Mouse (Mus musculus) midbrain, embryonic 10.5 days (tissue): Measurements from ENCODE around the gene Aqp8. TPM values are rescaled to one million over a fixed set of nuclear protein-coding genes. Genes with fewer than 3 reads are reported as not detected.

Experiments
- DNase-seq: peaks from one replicate; pipeline ENCODE4 v3.0.0-alpha.2; 2017; ENCODE audit warnings: low spot score
- H3K27ac ChIP-seq: fragments of 300-500 bp; sonication (generic); replicated peaks from 2 replicates; pipeline ENCODE4 v1.5.1; 2016; ENCODE audit warnings: mild to moderate bottlenecking
- H3K27me3 ChIP-seq: fragments of 300-500 bp; sonication (generic); 2 replicates; pipeline ENCODE4 v1.6.1; 2016; ENCODE audit warnings: low read depth, mild to moderate bottlenecking; ENCODE audit not compliant: poor library complexity, severe bottlenecking
- H3K36me3 ChIP-seq: fragments of 300-500 bp; sonication (generic); 2 replicates; pipeline ENCODE4 v1.6.1; 2016; ENCODE audit warnings: mild to moderate bottlenecking, moderate library complexity
- H3K4me1 ChIP-seq: fragments of 300-500 bp; sonication (generic); 2 replicates; pipeline ENCODE4 v1.6.1; 2016
- H3K4me3 ChIP-seq: fragments of 300-500 bp; sonication (generic); 2 replicates; pipeline ENCODE4 v1.5.1; 2016; ENCODE audit warnings: mild to moderate bottlenecking, moderate library complexity
- H3K9me3 ChIP-seq: fragments of 300-500 bp; sonication (generic); replicated peaks from 2 replicates; pipeline ENCODE4 v1.6.1; 2016; ENCODE audit warnings: mild to moderate bottlenecking
- WGBS: fragments of 180-500 bp; shearing (Covaris S2); methylation state at CpG from one replicate; pipeline ENCODE4 v1.1.7; 2016; 5-methylcytosine and 5-hydroxymethylcytosine counted together
- polyA plus RNA-seq: library from polyadenylated mRNA; unstranded; fragments of >200 nt; fragmentation: Nextera tagmentation; extraction: Ambion mirVana; gene quantifications from 2 replicates; pipeline ENCODE4 v1.2.1, GENCODE M21; 2016

The Aqp8 gene
- polyA plus RNA-seq, 1 experiment from 2014 or later, result 0.41 TPM

DNA sequence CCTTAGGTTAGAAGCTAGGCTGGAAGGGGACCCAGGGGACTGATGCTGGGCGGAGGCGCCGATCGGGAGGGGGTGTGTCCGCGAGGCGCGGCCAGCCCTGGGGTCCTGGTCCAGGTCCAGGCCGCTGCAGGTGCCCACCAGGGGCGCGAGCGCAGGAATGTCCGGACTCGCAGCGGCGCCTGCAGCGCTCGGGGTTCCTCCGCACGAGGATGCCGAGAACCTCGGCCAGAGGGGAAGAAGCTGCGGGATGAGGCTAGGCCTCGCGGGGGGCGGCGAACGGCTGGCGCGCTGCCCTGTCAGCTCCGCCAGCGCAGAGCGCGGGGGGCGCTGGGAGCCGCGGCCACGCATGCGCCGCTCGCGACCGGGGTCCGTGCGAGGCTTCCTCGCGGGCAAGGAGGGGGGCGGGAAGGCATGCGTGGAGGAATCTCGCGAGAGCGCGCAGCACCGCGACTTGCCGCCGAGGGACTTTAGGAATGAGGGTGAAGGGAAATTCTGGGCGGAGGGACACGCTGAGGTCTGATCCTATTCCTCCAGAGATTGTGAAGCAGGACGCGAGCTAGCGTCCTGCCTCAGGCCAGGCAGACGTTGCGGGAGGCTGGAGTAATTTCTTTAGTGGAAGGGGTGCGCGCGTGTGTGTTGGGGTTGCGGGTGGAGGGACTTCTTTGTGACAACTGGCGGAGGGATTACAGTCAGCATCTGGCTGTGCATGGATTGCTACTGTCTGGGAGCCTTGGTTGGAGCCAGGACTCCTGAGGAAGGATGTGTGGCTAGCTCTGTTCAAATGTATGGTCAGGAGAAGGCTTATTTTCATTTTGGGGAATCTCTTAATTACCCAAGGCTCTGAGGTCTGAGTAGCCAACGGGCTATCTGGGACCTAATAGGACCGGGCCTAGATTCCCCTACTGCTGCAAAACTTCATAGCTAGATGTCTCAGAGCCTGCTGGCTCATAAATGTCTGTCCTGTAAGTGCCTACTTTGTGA is 38.4 kb downstream of the Aqp8 start, which contains the start of gene Zkscan2:
Gene Zkscan2 (minus strand): TSS at position 211 of the 981 bp plus-strand sequence.
- Histone ChIP-seq H3K4me1 (peaks cover 27% of the 10 kb centered on the region), H3K27me3 (no peaks in the 10 kb centered on the region), H3K36me3 (peaks cover 17% of the 10 kb centered on the region), H3K4me3 (peak within 1 kb of the TSS; percentile 75), H3K9me3 (no peaks in the 10 kb centered on the region), H3K27ac (peak within 1 kb of the TSS; percentile 95)
- DNase-seq, result peak; percentile 91
- 2% methylated on average over 71 of the region's 71 CpGs for WGBS

DNA sequence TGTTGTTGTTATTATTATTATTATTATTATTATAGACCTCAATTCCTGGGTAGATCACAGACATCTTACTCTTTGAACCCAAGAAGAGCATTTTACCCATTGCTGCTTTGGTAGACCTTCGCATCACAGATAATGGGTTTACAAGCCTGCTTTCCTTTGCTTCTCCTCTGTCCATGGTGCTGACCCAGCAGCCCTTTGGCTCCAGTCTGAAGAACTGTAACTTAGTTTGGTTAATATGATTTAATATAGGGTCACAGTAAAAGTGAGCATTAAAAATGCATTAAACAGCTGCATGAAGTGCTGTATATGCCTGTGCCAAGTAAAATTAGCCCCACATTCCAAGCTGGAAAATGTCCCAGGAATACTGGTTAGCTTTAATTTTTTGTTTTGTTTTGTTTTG is 41.3 kb downstream of the Aqp8 start:
- Histone ChIP-seq H3K36me3 (no peaks in the 10 kb centered on the region), H3K27me3 (no peaks in the 10 kb centered on the region), H3K27ac (no peak overlapping the region), H3K4me3 (no peak overlapping the region), H3K9me3 (peaks cover 21% of the 10 kb centered on the region), H3K4me1 (peaks cover 27% of the 10 kb centered on the region)
- 33% methylated on average over 1 of the region's 1 CpGs for WGBS
- DNase-seq, result no peak

DNA sequence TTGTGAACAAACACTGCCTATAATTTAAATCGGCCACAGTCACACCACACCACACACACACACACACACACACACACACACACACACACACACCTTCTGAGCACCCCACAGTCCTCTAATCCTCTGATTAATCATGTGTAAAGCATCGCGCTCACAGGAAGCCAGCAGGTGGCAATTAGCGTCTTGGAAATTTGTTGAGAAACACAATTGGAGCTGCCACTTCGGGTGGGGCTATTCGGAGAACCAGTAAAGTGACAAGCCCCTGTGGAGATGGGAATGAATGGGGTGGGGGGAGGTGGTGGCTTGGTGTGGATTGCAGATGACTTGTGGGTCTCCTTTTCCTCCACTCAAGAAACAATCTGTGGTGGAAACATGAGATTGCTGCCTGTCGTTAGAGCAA is 45.9 kb downstream of the Aqp8 start:
- no peak overlapping the region for H3K27ac ChIP-seq
- H3K4me1 ChIP-seq, result no peaks in the 10 kb centered on the region
- no peak overlapping the region for H3K4me3 ChIP-seq
- peaks cover 25% of the 10 kb centered on the region for H3K9me3 ChIP-seq
- no peaks in the 10 kb centered on the region for H3K36me3 ChIP-seq
- 79% methylated on average over 7 of the region's 7 CpGs for WGBS
- no peak for DNase-seq
- no peaks in the 10 kb centered on the region for H3K27me3 ChIP-seq

Other genes starting within 250 kb of the Aqp8 start
- gene Slc5a11, start 247.5 kb upstream of the Aqp8 start, polyA plus RNA-seq, result 0.26 and 0.27 TPM in 2 replicates
- 59.3 and 61.0 TPM in 2 replicates for gene Lcmt1, start 92.5 kb upstream of the Aqp8 start, polyA plus RNA-seq
- 25.9 and 30.3 TPM in 2 replicates for gene Arhgap17, start 92.4 kb upstream of the Aqp8 start, polyA plus RNA-seq
- 4.6 and 6.5 TPM in 2 replicates for gene Zkscan2, start 38.2 kb downstream of the Aqp8 start, polyA plus RNA-seq